Mouse (Mus musculus): ENCODE data around the gene Haus7.

DNA sequence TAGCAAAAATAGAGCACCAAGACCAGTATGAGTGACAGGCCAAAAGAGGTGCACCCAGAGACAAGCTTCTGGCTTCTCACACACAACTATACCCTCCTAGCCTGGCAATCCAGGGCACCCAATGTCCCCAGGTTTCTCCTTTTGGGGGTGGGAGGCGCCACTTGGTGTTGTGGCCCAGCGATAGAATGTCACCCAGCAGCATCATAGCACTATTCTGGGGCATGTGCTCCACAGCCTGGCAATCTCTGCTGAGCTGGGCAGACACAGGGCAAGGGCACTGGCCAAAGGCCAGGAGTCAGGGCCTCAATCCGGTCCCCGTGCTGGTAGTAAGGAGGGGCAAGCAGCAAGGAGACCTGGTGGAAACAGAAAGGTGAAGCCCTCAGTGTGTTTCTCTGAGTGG, 37.9 kb upstream of the Haus7 start:
- TF ChIP-seq CTCF (IDR thresholded peaks at IDR 0.05; ENCODE audit: low read depth) (no peak), EP300 (IDR thresholded peaks at IDR 0.05; ENCODE audit: low read depth) (no peak)
